Mouse (Mus musculus) liver, embryonic 14.5 days (tissue): Measurements from ENCODE around the gene Isl1. TPM values are rescaled to one million over a fixed set of nuclear protein-coding genes. Genes with fewer than 3 reads are reported as not detected.

ENCODE experiments used
- ATAC-seq: fragments of 200-750 bp; cut with Nextera tagmentation; 2 replicates; pipeline ENCODE4 v1.8.0; 2017; ENCODE audit warnings: moderate number of reproducible peaks, mild to moderate bottlenecking, moderate library complexity; ENCODE audit not compliant: insufficient read depth
- DNase-seq, 3 experiments: peaks; one replicate each; pipeline ENCODE4 v3.0.0-alpha.2; 2012 to 2013; ENCODE audit warnings: low read depth in 3 of 3, low spot score in 3 of 3
- H3K27ac ChIP-seq: fragments of 300-500 bp; sonication (generic); 2 replicates; pipeline ENCODE4 v1.5.1; 2014; ENCODE audit warnings: moderate library complexity, mild to moderate bottlenecking, control low read depth, inconsistent platforms
- H3K27me3 ChIP-seq: fragments of 300-500 bp; sonication (generic); 2 replicates; pipeline ENCODE4 v1.6.1; 2014; ENCODE audit warnings: mild to moderate bottlenecking, low read length, moderate library complexity; ENCODE audit not compliant: control insufficient read depth, insufficient read depth
- H3K36me3 ChIP-seq: fragments of 300-500 bp; sonication (generic); replicated peaks from 2 replicates; pipeline ENCODE4 v1.6.1; 2014; ENCODE audit warnings: low read depth; ENCODE audit not compliant: control insufficient read depth, insufficient read depth
- H3K4me1 ChIP-seq, 2 experiments: fragments of 200-500 bp in 1 of 2; fragments of 300-500 bp in 1 of 2; sonication (generic) in 1 of 2; replicated peaks; 2 replicates each; pipeline ENCODE4 v1.6.1; 2012 to 2014; ENCODE audit warnings: antibody characterized with exemption in 1 of 2, inconsistent platforms in 1 of 2, low read length in 1 of 2; ENCODE audit not compliant: control insufficient read depth in 2 of 2, insufficient read depth in 2 of 2
- H3K4me2 ChIP-seq: fragments of 300-500 bp; sonication (generic); 2 replicates; pipeline ENCODE4 v1.6.1; 2014; ENCODE audit warnings: low read depth, mild to moderate bottlenecking, control low read depth, moderate library complexity
- H3K4me3 ChIP-seq, 2 experiments: fragments of 200-500 bp in 1 of 2; fragments of 300-500 bp in 1 of 2; sonication (generic) in 1 of 2; 2 replicates each; pipeline ENCODE4 v1.5.1; 2012 to 2014; ENCODE audit warnings: low read depth in 2 of 2, low read length in 2 of 2, mild to moderate bottlenecking in 2 of 2, control low read depth in 1 of 2, inconsistent platforms in 1 of 2, moderate library complexity in 1 of 2; ENCODE audit not compliant: insufficient read depth in 1 of 2
- H3K9ac ChIP-seq: fragments of 300-500 bp; sonication (generic); replicated peaks from 2 replicates; pipeline ENCODE4 v1.6.1; 2014; ENCODE audit warnings: mild to moderate bottlenecking, control low read depth, moderate library complexity
- H3K9me3 ChIP-seq: fragments of 300-500 bp; sonication (generic); 2 replicates; pipeline ENCODE4 v1.6.1; 2016; ENCODE audit warnings: low read length, mixed read lengths; ENCODE audit not compliant: control insufficient read depth
- CTCF ChIP-seq: IDR thresholded peaks from 2 replicates; pipeline ENCODE4 v1.5.1; 2016; ENCODE audit warnings: antibody characterized with exemption, low read depth, control low read depth
- EP300 ChIP-seq: IDR thresholded peaks from 2 replicates; pipeline ENCODE4 v1.6.1; 2016; ENCODE audit warnings: antibody characterized with exemption, low read depth
- WGBS: fragments of 180-500 bp; shearing (Covaris S2); extraction: QIAGEN DNeasy Blood & Tissue Kit; methylation state at CpG from one replicate; pipeline ENCODE4 v1.1.7; 2014; ENCODE audit not compliant: insufficient replicate concordance; 5-methylcytosine and 5-hydroxymethylcytosine counted together
- polyA plus RNA-seq, 2 experiments: library from polyadenylated mRNA; depleted of rRNA in 1 of 2; stranded (reverse) in 1 of 2; unstranded in 1 of 2; fragments of >200 nt; fragmentation: Nextera tagmentation in 1 of 2; extraction: Ambion mirVana in 1 of 2; gene quantifications; 2 replicates each; pipeline versions ENCODE4 v1.2.1 to v1.2.3; 2012 to 2014

Isl1 gene
- polyA plus RNA-seq, 2 experiments = 0.23 to 0.27 TPM

- Histone ChIP-seq H3K4me2 (no peak overlapping the region), H3K4me3 (no peak overlapping the region), H3K9me3 (no peaks in the 10 kb centered on the region), H3K9ac (no peak overlapping the region), H3K4me1 (no peaks in the 10 kb centered on the region), H3K27me3 (peaks cover 60% of the 10 kb centered on the region), H3K27ac (no peak overlapping the region), H3K36me3 (no peaks in the 10 kb centered on the region)
- WGBS = 34% methylated on average over 7 of the region's 7 CpGs
- DNase-seq = no peak
- ATAC-seq = no peak
- TF ChIP-seq CTCF (no peak), EP300 (no peak)
These were observed 10.2 kb downstream of the Isl1 start for GRCm38 (mm10) chr13:116299241-116299640.

DNA sequence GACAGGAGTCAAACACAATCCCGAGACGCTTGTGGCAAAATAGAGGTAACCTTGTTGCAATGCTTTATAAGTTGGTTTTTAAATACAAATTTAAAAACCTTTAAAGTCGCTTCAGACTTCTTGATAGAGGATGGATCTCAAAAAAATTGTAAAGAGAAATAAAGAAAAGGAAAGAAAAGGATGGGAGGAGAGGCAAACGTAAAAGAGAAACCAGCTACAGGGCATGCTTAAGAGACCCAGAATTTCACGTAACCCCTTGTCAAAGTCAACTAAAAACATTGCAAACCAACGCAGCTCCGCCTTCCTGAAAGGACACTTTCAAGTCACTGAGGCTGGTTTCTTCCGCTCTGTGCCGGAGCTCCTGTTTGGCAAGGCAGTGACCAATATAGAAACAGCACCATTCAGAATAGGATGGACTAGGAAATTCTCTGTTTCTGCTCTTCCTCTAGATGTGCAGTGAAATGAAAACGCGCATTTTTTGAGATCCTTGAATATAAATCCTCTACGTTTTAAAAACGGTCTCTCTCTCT, 10.8 kb downstream of the Isl1 start:
- H3K27ac ChIP-seq = no peak overlapping the region
- 11% methylated on average over 13 of the region's 13 CpGs for WGBS
- H3K9ac ChIP-seq = no peak overlapping the region
- TF ChIP-seq CTCF (no peak), EP300 (no peak)
- H3K36me3 ChIP-seq = no peaks in the 10 kb centered on the region
- no peaks in the 10 kb centered on the region for H3K4me1 ChIP-seq
- peaks cover 60% of the 10 kb centered on the region for H3K27me3 ChIP-seq
- H3K4me2 ChIP-seq = no peak overlapping the region
- no peak for DNase-seq
- no peak overlapping the region for H3K4me3 ChIP-seq
- no peaks in the 10 kb centered on the region for H3K9me3 ChIP-seq
- no peak for ATAC-seq

- peaks cover 58% of the 10 kb centered on the region for H3K27me3 ChIP-seq
- no peak overlapping the region for H3K4me2 ChIP-seq
- no peak for TF ChIP-seq CTCF
- no peak for TF ChIP-seq EP300
- H3K9me3 ChIP-seq = no peaks in the 10 kb centered on the region
- no peak overlapping the region for H3K27ac ChIP-seq
- H3K9ac ChIP-seq = no peak overlapping the region
- DNase-seq (no peak), ATAC-seq (no peak)
- H3K36me3 ChIP-seq = no peaks in the 10 kb centered on the region
- no peaks in the 10 kb centered on the region for H3K4me1 ChIP-seq
- 5% methylated on average over 8 of the region's 8 CpGs for WGBS
- H3K4me3 ChIP-seq = no peak overlapping the region
These were observed 11.5 kb downstream of the Isl1 start for GRCm38 (mm10) chr13:116298001-116298400.

GRCm38 (mm10) chr13:116297048-116297811, 12.3 kb downstream of the Isl1 start:
- ATAC-seq (no peak), DNase-seq (no peak)
- Histone ChIP-seq H3K9me3 (no peaks in the 10 kb centered on the region), H3K36me3 (no peaks in the 10 kb centered on the region), H3K9ac (no peak overlapping the region), H3K4me2 (no peak overlapping the region), H3K27ac (no peak overlapping the region), H3K4me1 (no peaks in the 10 kb centered on the region), H3K4me3 (no peak overlapping the region), H3K27me3 (peaks cover 53% of the 10 kb centered on the region)
- WGBS = 2% methylated on average over 33 of the region's 33 CpGs
- TF ChIP-seq EP300 (no peak), CTCF (no peak)

GRCm38 (mm10) chr13:116295401-116295800, 14.1 kb downstream of the Isl1 start:
- Histone ChIP-seq H3K9me3 (no peaks in the 10 kb centered on the region), H3K36me3 (no peaks in the 10 kb centered on the region), H3K4me1 (no peaks in the 10 kb centered on the region), H3K27ac (no peak overlapping the region), H3K9ac (no peak overlapping the region), H3K27me3 (peaks cover 53% of the 10 kb centered on the region), H3K4me3 (no peak overlapping the region), H3K4me2 (no peak overlapping the region)
- WGBS = 29% methylated on average over 4 of the region's 4 CpGs
- ATAC-seq (no peak), DNase-seq (no peak)
- no peak for TF ChIP-seq CTCF
- TF ChIP-seq EP300 = no peak
